Mouse (Mus musculus): ENCODE results near the gene Tbkbp1. TPM values are rescaled to one million over a fixed set of nuclear protein-coding genes. Genes with fewer than 3 reads are reported as not detected.
A peak's percentile ranks its signal among the peaks of the same experiment; 100 is the strongest.
"Not testable (repeated sequence)": the region's sequence is repeated elsewhere in the genome, so short reads cannot be mapped to it uniquely, and the experiment has no call there.

Gene Tbkbp1
- total RNA-seq (2021): 10 to 100 TPM; 52.7 to 56.8 TPM
- long read RNA-seq, experiment 1, partial matches to known transcripts: 10 of 27 reads
- long read RNA-seq, experiment 1, other reads (novel, unspliced or antisense): 16 of 27 reads
- long read RNA-seq, experiment 2, partial matches to known transcripts: 11 of 29 reads
- long read RNA-seq, experiment 2, other reads (novel, unspliced or antisense): 15 of 29 reads

DNA sequence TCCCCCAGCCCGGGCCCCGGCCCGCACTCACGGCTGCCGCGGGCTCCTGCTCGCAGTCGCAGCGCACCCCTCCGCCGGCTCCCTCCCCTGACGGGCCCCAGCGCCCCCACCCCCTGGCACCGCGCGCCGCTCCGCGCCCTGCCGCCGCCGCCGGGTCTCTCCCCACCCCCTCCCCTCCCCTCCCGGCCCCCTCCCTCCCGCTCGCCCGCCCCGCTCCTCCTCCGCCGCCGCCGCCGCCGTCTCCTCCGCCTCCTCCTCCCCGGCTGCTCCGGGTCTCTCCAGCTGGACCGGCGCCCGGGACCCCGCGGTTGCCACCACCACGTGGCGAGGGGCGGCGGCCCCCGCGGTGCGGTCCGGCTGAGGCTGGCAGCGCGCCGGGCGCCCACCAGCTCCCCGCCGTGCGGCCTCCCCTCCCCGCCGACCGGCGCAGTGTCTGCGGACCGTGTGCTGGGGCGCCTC is at the start of gene Tbkbp1:
Gene Tbkbp1, minus strand, starts transcription at position 153 of the 459 bp plus-strand sequence.
- intact Hi-C loops (cut with DNase I): no loop called here
- no peak for TF ChIP-seq CTCF (IDR thresholded peaks at IDR 0.05)
- peak within 1 kb of the TSS; percentile 92 for H3K27ac ChIP-seq
- DNase-seq (ENCODE audit: extremely low spot score in 1 of 2, low spot score in 2 of 2): peak; percentile 51
- peak within 1 kb of the TSS; percentile 84 for H3K4me3 ChIP-seq

DNA sequence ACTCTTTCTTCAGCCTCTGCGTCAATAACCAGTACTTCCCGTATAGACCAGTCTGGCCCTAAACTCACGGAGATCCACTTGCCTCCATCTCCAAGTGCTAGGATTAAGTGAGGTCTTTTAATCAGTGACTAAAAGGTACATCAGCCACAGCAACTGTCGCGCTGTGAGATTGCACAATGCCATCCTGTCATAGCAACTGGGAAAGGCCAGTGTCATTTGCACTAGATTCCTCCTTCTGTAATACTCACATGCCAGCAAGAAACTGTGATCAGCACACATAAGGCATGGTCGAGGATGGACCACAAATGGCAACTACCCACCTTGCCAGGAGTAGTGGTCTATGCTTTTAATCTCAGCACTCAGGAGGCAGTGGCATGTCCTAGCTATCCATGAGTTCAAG is 48.2 kb upstream of the Tbkbp1 start:
- intact Hi-C loops (cut with DNase I): loop anchor here (5.0 kb wide), 1 partner anchor 128 kb away; no protein-coding TSS in a partner anchor
- no peak for DNase-seq (ENCODE audit: extremely low spot score in 1 of 2, low spot score in 2 of 2)
- no peak overlapping the region for H3K4me3 ChIP-seq
- TF ChIP-seq CTCF (IDR thresholded peaks at IDR 0.05): no peak
- H3K27ac ChIP-seq: no peak overlapping the region

DNA sequence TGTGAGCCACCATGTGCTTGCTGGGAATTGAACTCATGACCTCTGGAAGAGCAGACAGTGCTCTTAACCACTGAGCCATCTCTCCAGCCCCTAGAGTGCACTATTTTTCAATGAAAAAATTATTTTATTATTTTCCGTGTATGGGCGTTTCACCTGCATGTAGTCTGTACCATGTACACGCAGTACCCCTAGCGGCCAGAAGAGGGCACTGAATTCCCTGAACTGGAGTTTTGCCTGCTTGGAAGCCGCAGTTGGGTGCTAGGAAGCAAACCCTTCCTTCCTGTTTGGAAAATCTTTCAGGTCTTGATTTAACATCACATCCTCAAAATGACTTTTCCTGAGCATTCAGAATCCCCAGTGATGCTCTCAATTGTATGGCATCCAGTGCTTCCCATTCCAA is 47.3 kb upstream of the Tbkbp1 start:
- DNase-seq (ENCODE audit: extremely low spot score in 1 of 2, low spot score in 2 of 2): no peak
- intact Hi-C loops (cut with DNase I): loop anchor here (5.0 kb wide), 1 partner anchor 129 kb away; no protein-coding TSS in a partner anchor
- TF ChIP-seq CTCF (IDR thresholded peaks at IDR 0.05): peak; percentile 72
- no peak overlapping the region for H3K4me3 ChIP-seq
- no peak overlapping the region for H3K27ac ChIP-seq

DNA sequence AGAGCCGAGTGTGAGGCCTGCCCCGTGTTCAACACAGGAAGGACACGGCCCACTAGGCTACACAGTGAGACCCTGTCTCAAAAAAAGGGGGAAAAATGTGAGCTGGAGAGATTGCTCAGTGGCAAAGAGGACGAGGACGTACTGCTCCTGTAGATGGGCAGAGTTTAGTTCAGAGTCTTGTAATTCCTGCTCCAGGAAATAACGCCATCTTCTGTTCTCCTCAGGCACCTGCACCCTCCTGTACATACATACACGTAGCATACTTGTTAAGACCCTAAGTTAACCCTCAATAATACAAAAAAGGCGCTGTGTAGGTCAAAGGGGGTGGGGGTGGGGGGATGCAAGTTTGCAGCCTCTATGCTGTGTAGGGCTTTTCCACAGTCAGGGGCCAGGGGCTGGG is 45.7 kb upstream of the Tbkbp1 start:
- intact Hi-C loops (cut with DNase I): loop anchor here (5.0 kb wide), 1 partner anchor 130 kb away; no protein-coding TSS in a partner anchor
- no peak for TF ChIP-seq CTCF (IDR thresholded peaks at IDR 0.05)
- no peak for DNase-seq (ENCODE audit: extremely low spot score in 1 of 2, low spot score in 2 of 2)
- Histone ChIP-seq H3K27ac (no peak overlapping the region), H3K4me3 (no peak overlapping the region)

DNA sequence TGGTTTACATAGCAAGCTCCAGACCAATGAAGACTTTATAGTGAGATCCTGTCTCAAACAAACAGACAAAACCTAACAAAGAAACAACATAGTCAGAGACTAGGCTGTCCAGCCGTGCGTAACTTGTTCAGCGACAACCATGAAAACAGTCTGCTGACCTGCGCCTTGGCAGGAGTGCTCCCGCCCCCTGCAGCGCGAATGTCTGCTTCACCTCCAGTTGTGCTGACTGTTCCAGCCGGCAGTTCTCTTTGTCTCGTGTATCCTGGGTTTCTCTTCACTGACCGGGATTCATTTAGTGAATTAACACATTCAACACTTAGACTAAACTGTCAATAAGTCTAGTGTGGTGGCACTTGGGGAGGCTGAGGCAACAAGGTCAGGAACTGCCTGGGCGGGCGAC is 45.2 kb upstream of the Tbkbp1 start:
- intact Hi-C loops (cut with DNase I): loop anchor here (5.0 kb wide), 1 partner anchor 131 kb away; no protein-coding TSS in a partner anchor
- no peak overlapping the region for H3K27ac ChIP-seq
- DNase-seq (ENCODE audit: extremely low spot score in 1 of 2, low spot score in 2 of 2): no peak
- no peak for TF ChIP-seq CTCF (IDR thresholded peaks at IDR 0.05)
- H3K4me3 ChIP-seq: no peak overlapping the region

DNA sequence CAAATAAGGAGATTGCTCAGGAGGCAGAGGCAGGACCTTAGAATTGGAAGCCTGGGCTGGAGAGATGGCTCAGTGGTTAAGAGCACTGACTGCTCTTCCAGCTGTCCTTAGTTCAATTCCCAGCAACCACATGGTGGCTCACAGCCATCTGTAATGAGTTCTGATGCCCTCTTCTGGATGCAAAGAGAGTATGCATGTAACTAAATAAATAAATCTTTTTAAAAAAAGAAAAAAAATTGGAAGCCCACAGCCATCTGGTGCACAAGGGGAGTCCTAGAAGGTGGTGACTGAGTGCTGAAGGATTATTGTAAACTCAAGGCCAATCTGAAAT is 41.3 kb upstream of the Tbkbp1 start:
- no peak overlapping the region for H3K4me3 ChIP-seq
- intact Hi-C loops (cut with DNase I): no loop called here
- H3K27ac ChIP-seq: no peak overlapping the region
- TF ChIP-seq CTCF (IDR thresholded peaks at IDR 0.05): peak; percentile 23
- DNase-seq (ENCODE audit: extremely low spot score in 1 of 2, low spot score in 2 of 2): no peak

DNA sequence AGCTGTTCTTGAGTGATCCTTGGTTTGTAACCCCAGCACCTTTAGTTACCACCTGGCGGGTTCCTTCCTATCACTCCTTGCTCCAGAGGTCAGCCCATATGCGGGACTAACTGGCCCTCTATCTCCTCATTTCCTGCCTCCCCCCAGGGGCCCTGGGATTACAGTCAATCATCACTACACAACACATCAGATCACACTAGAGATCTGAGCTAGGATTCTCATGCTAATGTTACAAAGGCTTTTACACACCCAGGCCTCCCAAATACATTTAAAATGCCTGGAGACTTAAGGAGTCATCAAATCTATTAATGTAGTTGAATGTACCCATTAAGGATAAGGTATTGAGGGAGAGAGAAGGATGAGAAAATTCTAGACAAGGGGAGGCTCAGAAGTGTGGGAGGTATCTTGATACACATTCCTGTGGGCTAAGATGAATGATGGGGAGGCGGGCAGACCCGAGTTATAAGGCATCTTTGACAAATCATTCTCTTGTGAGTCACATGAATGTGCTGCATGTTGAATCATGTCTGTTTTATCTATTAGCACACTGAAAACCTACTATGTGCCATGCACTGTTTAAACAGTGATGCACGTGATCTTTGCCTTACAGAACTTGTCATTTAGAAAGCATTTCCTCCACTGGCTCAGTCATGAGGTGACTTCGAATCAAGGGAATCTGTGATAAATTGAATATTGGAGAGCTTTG is 40.8 kb upstream of the Tbkbp1 start:
- intact Hi-C loops (cut with DNase I): no loop called here
- Histone ChIP-seq H3K27ac (no peak overlapping the region), H3K4me3 (no peak overlapping the region)
- no peak for TF ChIP-seq CTCF (IDR thresholded peaks at IDR 0.05)
- no peak for DNase-seq (ENCODE audit: extremely low spot score in 1 of 2, low spot score in 2 of 2)

DNA sequence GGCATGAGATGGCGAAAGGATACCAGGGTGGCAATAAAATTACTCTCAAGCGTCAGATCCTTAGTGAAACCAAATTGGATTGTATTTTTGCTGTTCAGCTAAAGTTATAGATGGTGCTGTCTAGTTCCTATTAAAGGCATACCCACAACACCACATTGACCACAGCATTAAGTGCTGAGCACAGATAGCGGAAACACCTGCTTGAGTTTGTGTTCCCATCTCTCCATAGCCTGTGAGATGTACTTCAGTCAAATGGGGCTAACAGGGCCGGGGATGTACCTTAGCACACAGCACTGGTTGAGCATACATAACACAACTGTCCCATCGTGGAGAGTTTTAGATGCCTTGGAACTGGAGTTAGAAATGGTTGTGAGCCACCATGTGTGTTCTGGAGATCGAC is 39.7 kb upstream of the Tbkbp1 start:
- intact Hi-C loops (cut with DNase I): no loop called here

DNA sequence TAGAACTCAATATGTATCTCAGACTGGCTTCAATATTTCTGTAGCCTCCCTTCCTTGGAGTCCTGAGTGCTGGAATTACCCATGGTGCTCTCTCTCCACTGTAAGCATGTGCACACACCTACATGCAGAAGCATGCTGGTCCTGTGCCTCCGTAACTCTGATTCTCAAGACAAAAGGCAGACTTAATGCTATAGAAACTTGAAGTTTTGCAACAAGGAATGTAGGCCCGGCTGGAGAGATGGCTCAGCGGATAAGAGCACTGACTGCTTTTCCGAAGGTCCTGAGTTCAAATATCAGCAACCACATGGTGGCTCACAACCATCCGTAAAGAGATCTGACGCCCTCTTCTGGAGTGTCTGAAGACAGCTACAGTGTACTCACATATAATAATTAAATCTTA is 38.4 kb upstream of the Tbkbp1 start:
- DNase-seq (ENCODE audit: extremely low spot score in 1 of 2, low spot score in 2 of 2): not testable (repeated sequence)
- intact Hi-C loops (cut with DNase I): loop anchor here (5.0 kb wide), 1 partner anchor 128 kb away; the partner anchor contains the start of gene Mrpl45

More for the DNA sequence above, 39.7 kb upstream of the Tbkbp1 start:
- Histone ChIP-seq H3K27ac (no peak overlapping the region), H3K4me3 (no peak overlapping the region)
- TF ChIP-seq CTCF (IDR thresholded peaks at IDR 0.05): no peak
- DNase-seq (ENCODE audit: extremely low spot score in 1 of 2, low spot score in 2 of 2): no peak

DNA sequence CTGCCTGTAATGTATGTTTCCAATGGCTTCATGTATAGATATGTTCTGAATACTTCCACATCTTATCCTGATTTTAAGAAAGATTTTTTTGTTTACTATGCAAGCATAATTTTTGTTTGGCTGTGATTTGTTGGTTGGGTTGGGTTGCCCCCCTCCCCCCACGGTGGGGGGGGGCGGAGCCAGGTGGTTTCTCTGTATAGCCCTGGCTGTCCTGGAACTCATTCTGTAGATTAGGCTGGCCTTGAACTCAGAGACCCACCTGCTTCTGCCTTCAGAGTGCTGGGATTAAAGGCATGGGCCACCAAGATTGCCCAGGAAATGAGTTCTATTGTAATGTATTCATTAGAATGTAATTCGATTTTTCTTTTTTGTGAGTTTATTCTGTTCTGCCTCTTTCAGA is 37.9 kb upstream of the Tbkbp1 start:
- Histone ChIP-seq H3K4me3 (no peak overlapping the region; the same call in 1 of the 2 replicates), H3K27ac (no peak overlapping the region; the same call in 1 of the 2 replicates)
- TF ChIP-seq CTCF (IDR thresholded peaks at IDR 0.05): no peak
- intact Hi-C loops (cut with DNase I): loop anchor here (5.0 kb wide), 1 partner anchor 128 kb away; the partner anchor contains the start of gene Mrpl45
- no peak for DNase-seq (ENCODE audit: extremely low spot score in 1 of 2, low spot score in 2 of 2)

More for the DNA sequence above, 38.4 kb upstream of the Tbkbp1 start:
- H3K27ac ChIP-seq, H3K4me3 ChIP-seq: not testable (repeated sequence)

DNA sequence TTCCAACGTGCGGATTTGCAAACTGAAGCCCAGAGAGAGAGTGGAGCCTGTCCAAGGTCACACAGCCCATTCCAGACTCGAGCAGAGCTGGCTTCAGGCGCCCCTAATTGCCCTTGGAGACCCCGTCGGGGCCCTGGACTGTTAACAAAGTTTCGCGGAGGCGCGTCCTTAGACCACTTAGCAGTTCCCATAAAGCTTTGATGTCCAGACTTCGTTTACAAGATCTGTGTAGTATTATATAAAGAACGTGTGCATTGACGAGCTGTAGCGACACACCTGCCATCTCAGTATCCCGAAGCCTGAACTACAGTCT is 37.3 kb upstream of the Tbkbp1 start:
- intact Hi-C loops (cut with DNase I): loop anchor here (5.0 kb wide), 1 partner anchor 129 kb away; the partner anchor contains the start of gene Mrpl45
- no peak for DNase-seq (ENCODE audit: extremely low spot score in 1 of 2, low spot score in 2 of 2)
- TF ChIP-seq CTCF (IDR thresholded peaks at IDR 0.05): no peak
- H3K4me3 ChIP-seq: peak overlapping the region; percentile 55
- peak overlapping the region; percentile 88 for H3K27ac ChIP-seq
